Mouse (Mus musculus): ENCODE data around the gene Gm20388. TPM values are rescaled to one million over a fixed set of nuclear protein-coding genes. Genes with fewer than 3 reads are reported as not detected.

Gene Gm20388
- polyA plus RNA-seq, 1 experiment from 2014 or later: 4.4 TPM

GRCm38 (mm10) chr8:122282501-122283355 lies 2372.1 kb downstream of the Gm20388 start:
- WGBS: under 1% methylated on average over 66 of the region's 70 CpGs
- H3K27me3 ChIP-seq: peaks cover 46% of the 10 kb centered on the region
- H3K36me3 ChIP-seq: no peaks in the 10 kb centered on the region
- peak overlapping the region; percentile 80 for H3K9ac ChIP-seq (replicated peaks)
- peak overlapping the region; percentile 99 for H3K4me2 ChIP-seq (replicated peaks)
- H3K4me1 ChIP-seq (replicated peaks): peaks cover 56% of the 10 kb centered on the region
- no peaks in the 10 kb centered on the region for H3K9me3 ChIP-seq
- peak overlapping the region; percentile 74 for H3K4me3 ChIP-seq (replicated peaks)
- no peak for ATAC-seq
- peak overlapping the region; percentile 32 for H3K27ac ChIP-seq

- WGBS: under 1% methylated on average over 36 of the region's 37 CpGs
- Histone ChIP-seq H3K4me3 (replicated peaks) (peak overlapping the region; percentile 74), H3K4me2 (replicated peaks) (peak overlapping the region; percentile 99), H3K4me1 (replicated peaks) (peaks cover 60% of the 10 kb centered on the region), H3K27me3 (peaks cover 46% of the 10 kb centered on the region), H3K9me3 (no peaks in the 10 kb centered on the region), H3K9ac (replicated peaks) (peak overlapping the region; percentile 80), H3K36me3 (no peaks in the 10 kb centered on the region), H3K27ac (peak overlapping the region; percentile 71)
- no peak for ATAC-seq
These were observed 2372.9 kb downstream of the Gm20388 start for GRCm38 (mm10) chr8:122283356-122284202.

- H3K9ac ChIP-seq (replicated peaks): peak overlapping the region; percentile 80
- peak overlapping the region; percentile 74 for H3K4me3 ChIP-seq (replicated peaks)
- under 1% methylated on average over 33 of the region's 33 CpGs for WGBS
- peak overlapping the region; percentile 99 for H3K4me2 ChIP-seq (replicated peaks)
- H3K36me3 ChIP-seq: no peaks in the 10 kb centered on the region
- peak overlapping the region; percentile 71 for H3K27ac ChIP-seq
- H3K27me3 ChIP-seq: peaks cover 46% of the 10 kb centered on the region
- peaks cover 63% of the 10 kb centered on the region for H3K4me1 ChIP-seq (replicated peaks)
- no peaks in the 10 kb centered on the region for H3K9me3 ChIP-seq
- no peak for ATAC-seq
These were observed 2373.6 kb downstream of the Gm20388 start for GRCm38 (mm10) chr8:122284203-122284658.

- Histone ChIP-seq H3K9ac (replicated peaks) (peak overlapping the region; percentile 80), H3K27ac (peak overlapping the region; percentile 71), H3K4me3 (replicated peaks) (peak overlapping the region; percentile 74), H3K9me3 (no peaks in the 10 kb centered on the region), H3K27me3 (peaks cover 50% of the 10 kb centered on the region), H3K4me1 (replicated peaks) (peaks cover 64% of the 10 kb centered on the region), H3K36me3 (no peaks in the 10 kb centered on the region), H3K4me2 (replicated peaks) (peak overlapping the region; percentile 99)
- 6% methylated on average over 21 of the region's 21 CpGs for WGBS
- ATAC-seq: no peak
These were observed 2374.1 kb downstream of the Gm20388 start for GRCm38 (mm10) chr8:122284659-122285261.

- Histone ChIP-seq H3K27ac (no peak overlapping the region), H3K9me3 (no peaks in the 10 kb centered on the region), H3K27me3 (peaks cover 50% of the 10 kb centered on the region), H3K4me1 (replicated peaks) (peaks cover 71% of the 10 kb centered on the region), H3K9ac (replicated peaks) (no peak overlapping the region), H3K4me2 (replicated peaks) (peak overlapping the region; percentile 99; the same call in 1 of the 2 replicates), H3K4me3 (replicated peaks) (no peak overlapping the region), H3K36me3 (no peaks in the 10 kb centered on the region)
- ATAC-seq: no peak
- WGBS: 64% methylated on average over 6 of the region's 6 CpGs
These were observed 2375.1 kb downstream of the Gm20388 start for GRCm38 (mm10) chr8:122285727-122286126.

- peaks cover 81% of the 10 kb centered on the region for H3K4me1 ChIP-seq (replicated peaks)
- no peaks in the 10 kb centered on the region for H3K9me3 ChIP-seq
- H3K9ac ChIP-seq (replicated peaks): no peak overlapping the region
- H3K27ac ChIP-seq: no peak overlapping the region
- H3K4me2 ChIP-seq (replicated peaks): no peak overlapping the region
- H3K4me3 ChIP-seq (replicated peaks): no peak overlapping the region
- H3K27me3 ChIP-seq: peaks cover 50% of the 10 kb centered on the region
- 76% methylated on average over 10 of the region's 10 CpGs for WGBS
- ATAC-seq: no peak
- no peaks in the 10 kb centered on the region for H3K36me3 ChIP-seq
These were observed 2376.3 kb downstream of the Gm20388 start for GRCm38 (mm10) chr8:122286899-122287298.

- Histone ChIP-seq H3K4me1 (replicated peaks) (peaks cover 79% of the 10 kb centered on the region), H3K36me3 (no peaks in the 10 kb centered on the region), H3K9me3 (no peaks in the 10 kb centered on the region), H3K27me3 (peaks cover 47% of the 10 kb centered on the region), H3K4me3 (replicated peaks) (no peak overlapping the region), H3K27ac (no peak overlapping the region), H3K9ac (replicated peaks) (no peak overlapping the region; the same call in 1 of the 2 replicates), H3K4me2 (replicated peaks) (no peak overlapping the region)
- ATAC-seq: no peak
- 84% methylated on average over 8 of the region's 8 CpGs for WGBS
These were observed 2377.1 kb downstream of the Gm20388 start for GRCm38 (mm10) chr8:122287742-122288141.

GRCm38 (mm10) chr8:122288344-122288743 lies 2377.7 kb downstream of the Gm20388 start:
- peaks cover 41% of the 10 kb centered on the region for H3K27me3 ChIP-seq
- WGBS: 74% methylated on average over 3 of the region's 3 CpGs
- ATAC-seq: no peak
- no peaks in the 10 kb centered on the region for H3K36me3 ChIP-seq
- no peak overlapping the region for H3K4me3 ChIP-seq (replicated peaks)
- no peak overlapping the region for H3K27ac ChIP-seq
- no peak overlapping the region for H3K9ac ChIP-seq (replicated peaks)
- no peaks in the 10 kb centered on the region for H3K9me3 ChIP-seq
- no peak overlapping the region for H3K4me2 ChIP-seq (replicated peaks)
- H3K4me1 ChIP-seq (replicated peaks): peaks cover 75% of the 10 kb centered on the region

GRCm38 (mm10) chr8:122291075-122291474 lies 2380.4 kb downstream of the Gm20388 start:
- no peak for ATAC-seq
- Histone ChIP-seq H3K36me3 (no peaks in the 10 kb centered on the region), H3K27ac (peak overlapping the region; percentile 58), H3K9ac (replicated peaks) (peak overlapping the region; percentile 3; the same call in 1 of the 2 replicates), H3K9me3 (no peaks in the 10 kb centered on the region), H3K4me3 (replicated peaks) (no peak overlapping the region), H3K27me3 (peaks cover 16% of the 10 kb centered on the region), H3K4me2 (replicated peaks) (no peak overlapping the region), H3K4me1 (replicated peaks) (peaks cover 73% of the 10 kb centered on the region)
- WGBS: 71% methylated on average over 12 of the region's 12 CpGs

- H3K4me3 ChIP-seq (replicated peaks): no peak overlapping the region
- no peaks in the 10 kb centered on the region for H3K36me3 ChIP-seq
- H3K27ac ChIP-seq: peak overlapping the region; percentile 58
- no peaks in the 10 kb centered on the region for H3K9me3 ChIP-seq
- peak; percentile 21; the same call in 1 of the 2 replicates for ATAC-seq
- no peak overlapping the region for H3K4me2 ChIP-seq (replicated peaks)
- H3K27me3 ChIP-seq: peaks cover 11% of the 10 kb centered on the region
- peak overlapping the region; percentile 3; the same call in 1 of the 2 replicates for H3K9ac ChIP-seq (replicated peaks)
- H3K4me1 ChIP-seq (replicated peaks): peaks cover 73% of the 10 kb centered on the region
- 30% methylated on average over 10 of the region's 10 CpGs for WGBS
These were observed 2380.9 kb downstream of the Gm20388 start for GRCm38 (mm10) chr8:122291549-122291948.

- Histone ChIP-seq H3K36me3 (no peaks in the 10 kb centered on the region), H3K4me3 (replicated peaks) (no peak overlapping the region), H3K27ac (0 out of 2 replicates have a peak overlapping the region, but pooled peaks have one; percentile 39), H3K27me3 (peaks cover 4% of the 10 kb centered on the region; the same call in 1 of the 2 replicates), H3K4me1 (replicated peaks) (peaks cover 79% of the 10 kb centered on the region), H3K9ac (replicated peaks) (no peak overlapping the region), H3K9me3 (no peaks in the 10 kb centered on the region), H3K4me2 (replicated peaks) (no peak overlapping the region)
- 64% methylated on average over 9 of the region's 10 CpGs for WGBS
- no peak for ATAC-seq
These were observed 2382.8 kb downstream of the Gm20388 start for GRCm38 (mm10) chr8:122293484-122293883.

Measured in midbrain, embryonic 13.5 days (tissue).